Mouse (Mus musculus): ENCODE measurements around the gene Vmn1r149. TPM values are rescaled to one million over a fixed set of nuclear protein-coding genes. Genes with fewer than 3 reads are reported as not detected.
"Not testable (repeated sequence)": the region's sequence is repeated elsewhere in the genome, so short reads cannot be mapped to it uniquely, and the experiment has no call there.

Gene Vmn1r149
- not detected in 2 replicates for polyA plus RNA-seq (2014; fragmentation: Nextera tagmentation; extraction: Ambion mirVana)

DNA sequence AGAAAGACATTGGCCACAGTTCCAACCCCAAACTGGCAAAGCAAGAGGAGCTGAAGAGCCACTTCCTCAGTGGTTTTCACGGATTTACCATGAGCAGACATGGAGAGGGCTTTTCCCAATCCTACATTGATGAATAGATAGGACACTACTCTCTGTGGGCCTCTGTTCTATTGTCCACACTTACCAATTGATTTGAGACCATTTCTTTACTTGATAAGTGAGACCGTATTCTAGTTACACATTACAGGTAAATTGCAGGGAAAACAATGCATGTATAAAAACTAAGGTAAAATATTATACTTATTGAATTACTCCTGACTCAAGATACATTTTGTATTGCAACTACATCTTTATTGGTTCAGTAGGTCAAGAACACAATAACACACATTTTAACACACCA is at the start of gene Vmn1r149:
Gene Vmn1r149 (minus strand): TSS at position 101 of the 400 bp plus-strand sequence.
- not testable (repeated sequence) for H3K4me1 ChIP-seq (ENCODE audit: control insufficient read depth, insufficient read depth, low read length); H3K4me3 ChIP-seq (ENCODE audit: low read depth, low read length); H3K36me3 ChIP-seq (ENCODE audit: control insufficient read depth, insufficient read depth, low read length); H3K9ac ChIP-seq (ENCODE audit: low read length); H3K4me2 ChIP-seq (ENCODE audit: low read depth); DNase-seq (ENCODE audit: low spot score); H3K27me3 ChIP-seq (ENCODE audit: control insufficient read depth, insufficient read depth, low read length); H3K27ac ChIP-seq (ENCODE audit: low read depth, low read length); H3K9me3 ChIP-seq (ENCODE audit: control insufficient read depth, low read length); ATAC-seq (ENCODE audit: insufficient read depth, low FRiP score, low TSS enrichment)
- no CpG with 5 or more reads among the region's 2 CpGs for WGBS

DNA sequence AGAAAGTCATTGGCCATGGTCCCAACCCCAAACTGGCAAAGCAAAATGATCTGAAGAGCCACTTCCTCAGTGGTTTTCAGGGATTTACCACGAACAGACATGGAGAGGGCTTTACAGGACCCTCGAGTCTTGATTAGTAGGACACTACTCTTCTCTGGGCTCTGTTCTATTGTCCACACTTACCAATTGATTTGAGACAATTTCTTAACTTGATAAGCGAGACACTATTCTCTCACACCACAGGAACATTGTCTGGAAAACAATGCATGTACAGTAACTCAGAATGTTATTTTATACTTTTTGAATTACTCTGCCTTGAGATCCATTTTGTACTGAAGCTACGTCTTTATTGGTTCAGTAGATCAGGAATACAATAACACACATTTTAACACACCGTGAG is 25.9 kb upstream of the Vmn1r149 start, which contains the start of gene Gm10665:
Gene Gm10665 (minus strand): TSS at position 101 of the 400 bp plus-strand sequence.
- H3K27me3 ChIP-seq (ENCODE audit: control insufficient read depth, insufficient read depth, low read length); H3K4me3 ChIP-seq (ENCODE audit: low read depth, low read length); H3K27ac ChIP-seq (ENCODE audit: low read depth, low read length); H3K4me1 ChIP-seq (ENCODE audit: control insufficient read depth, insufficient read depth, low read length); ATAC-seq (ENCODE audit: insufficient read depth, low FRiP score, low TSS enrichment); H3K4me2 ChIP-seq (ENCODE audit: low read depth); DNase-seq (ENCODE audit: low spot score); H3K36me3 ChIP-seq (ENCODE audit: control insufficient read depth, insufficient read depth, low read length); H3K9me3 ChIP-seq (ENCODE audit: control insufficient read depth, low read length); H3K9ac ChIP-seq (ENCODE audit: low read length): not testable (repeated sequence)
- WGBS: no CpG with 5 or more reads among the region's 5 CpGs

DNA sequence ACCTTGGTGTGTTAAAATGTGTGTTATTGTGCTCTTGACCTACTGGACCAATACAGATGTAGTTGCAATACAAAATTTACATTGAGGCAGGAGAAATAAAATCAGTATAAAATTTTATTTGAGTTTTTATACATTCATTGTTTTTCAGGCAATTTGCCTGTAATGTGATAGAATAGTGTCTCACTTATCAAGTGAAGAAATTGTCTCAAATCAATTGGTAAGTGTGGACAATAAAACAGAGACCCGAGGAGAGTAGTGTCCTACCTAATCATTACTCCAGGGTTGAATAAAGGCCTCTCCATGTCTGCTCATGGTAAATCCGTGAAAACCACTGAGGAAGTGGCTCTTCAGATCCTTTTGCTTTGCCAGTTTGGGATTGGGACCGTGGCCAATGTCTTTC is 24.7 kb downstream of the Vmn1r149 start, which contains the start of gene Vmn1r148:
Gene Vmn1r148 (plus strand): TSS at position 301 of the 400 bp plus-strand sequence.
- not testable (repeated sequence) for H3K27ac ChIP-seq (ENCODE audit: low read depth, low read length); ATAC-seq (ENCODE audit: insufficient read depth, low FRiP score, low TSS enrichment); H3K9ac ChIP-seq (ENCODE audit: low read length); H3K9me3 ChIP-seq (ENCODE audit: control insufficient read depth, low read length); H3K4me3 ChIP-seq (ENCODE audit: low read depth, low read length); DNase-seq (ENCODE audit: low spot score); H3K4me2 ChIP-seq (ENCODE audit: low read depth); H3K4me1 ChIP-seq (ENCODE audit: control insufficient read depth, insufficient read depth, low read length); H3K36me3 ChIP-seq (ENCODE audit: control insufficient read depth, insufficient read depth, low read length); H3K27me3 ChIP-seq (ENCODE audit: control insufficient read depth, insufficient read depth, low read length)
- WGBS: no CpG with 5 or more reads among the region's 3 CpGs

Other genes with a start within 250 kb of the Vmn1r149 start
- not detected in 2 replicates for gene Vmn1r143, start 248.9 kb downstream of the Vmn1r149 start, polyA plus RNA-seq (2014; fragmentation: Nextera tagmentation; extraction: Ambion mirVana)
- gene Gm8653, start 237.0 kb downstream of the Vmn1r149 start, polyA plus RNA-seq (2014; fragmentation: Nextera tagmentation; extraction: Ambion mirVana): not detected in 2 replicates
- not detected in 2 replicates for gene Gm8453, start 208.7 kb downstream of the Vmn1r149 start, polyA plus RNA-seq (2014; fragmentation: Nextera tagmentation; extraction: Ambion mirVana)
- gene Gm4187, start 108.5 kb downstream of the Vmn1r149 start, polyA plus RNA-seq (2014; fragmentation: Nextera tagmentation; extraction: Ambion mirVana): not detected in 2 replicates
- not detected in 2 replicates for gene Gm8660, start 67.2 kb downstream of the Vmn1r149 start, polyA plus RNA-seq (2014; fragmentation: Nextera tagmentation; extraction: Ambion mirVana)
- gene Vmn1r148, start 24.6 kb downstream of the Vmn1r149 start, polyA plus RNA-seq (2014; fragmentation: Nextera tagmentation; extraction: Ambion mirVana): not detected in 2 replicates
- not detected in 2 replicates for gene Gm10665, start 25.8 kb upstream of the Vmn1r149 start, polyA plus RNA-seq (2014; fragmentation: Nextera tagmentation; extraction: Ambion mirVana)
- not detected in 2 replicates for gene Vmn1r151, start 61.4 kb upstream of the Vmn1r149 start, polyA plus RNA-seq (2014; fragmentation: Nextera tagmentation; extraction: Ambion mirVana)
- gene Vmn1r152, start 84.7 kb upstream of the Vmn1r149 start, polyA plus RNA-seq (2014; fragmentation: Nextera tagmentation; extraction: Ambion mirVana): not detected in 2 replicates
- gene Gm8677, start 96.7 kb upstream of the Vmn1r149 start, polyA plus RNA-seq (2014; fragmentation: Nextera tagmentation; extraction: Ambion mirVana): not detected in 2 replicates
- not detected in 2 replicates for gene Gm4201, start 127.1 kb upstream of the Vmn1r149 start, polyA plus RNA-seq (2014; fragmentation: Nextera tagmentation; extraction: Ambion mirVana)
- gene Gm4565, start 149.9 kb upstream of the Vmn1r149 start, polyA plus RNA-seq (2014; fragmentation: Nextera tagmentation; extraction: Ambion mirVana): not detected in 2 replicates
- gene Vmn1r155, start 219.8 kb upstream of the Vmn1r149 start, polyA plus RNA-seq (2014; fragmentation: Nextera tagmentation; extraction: Ambion mirVana): not detected in 2 replicates

Measured in neural tube, embryonic 11.5 days (tissue).